Mouse (Mus musculus) intestine, embryonic 15.5 days (tissue): ENCODE data around the gene Dmd. TPM values are rescaled to one million over a fixed set of nuclear protein-coding genes. Genes with fewer than 3 reads are reported as not detected.
A peak's percentile ranks its signal among the peaks of the same experiment; 100 is the strongest.
"Not testable (repeated sequence)": the region's sequence is repeated elsewhere in the genome, so short reads cannot be mapped to it uniquely, and the experiment has no call there.

ENCODE experiments used
- ATAC-seq: fragments of 200-750 bp; cut with Nextera tagmentation; 2 replicates; pipeline ENCODE4 v1.8.0; 2017; ENCODE audit warnings: moderate TSS enrichment, moderate library complexity
- H3K27ac ChIP-seq: fragments of 300-500 bp; sonication (generic); 2 replicates; pipeline ENCODE4 v1.5.1; 2015; ENCODE audit warnings: mild to moderate bottlenecking, inconsistent platforms
- H3K27me3 ChIP-seq: fragments of 300-500 bp; sonication (generic); replicated peaks from 2 replicates; pipeline ENCODE4 v1.6.1; 2015; ENCODE audit warnings: inconsistent platforms
- H3K36me3 ChIP-seq: fragments of 300-500 bp; sonication (generic); 2 replicates; pipeline ENCODE4 v1.6.1; 2015; ENCODE audit warnings: inconsistent platforms
- H3K4me1 ChIP-seq: fragments of 300-500 bp; sonication (generic); replicated peaks from 2 replicates; pipeline ENCODE4 v1.6.1; 2015; ENCODE audit warnings: inconsistent platforms
- H3K4me2 ChIP-seq: fragments of 300-500 bp; sonication (generic); replicated peaks from 2 replicates; pipeline ENCODE4 v1.6.1; 2015; ENCODE audit warnings: mild to moderate bottlenecking, inconsistent platforms
- H3K4me3 ChIP-seq: fragments of 300-500 bp; sonication (generic); replicated peaks from 2 replicates; pipeline ENCODE4 v1.5.1; 2015; ENCODE audit warnings: inconsistent platforms
- H3K9ac ChIP-seq: fragments of 300-500 bp; sonication (generic); 2 replicates; pipeline ENCODE4 v1.6.1; 2015; ENCODE audit warnings: inconsistent platforms
- H3K9me3 ChIP-seq: fragments of 300-500 bp; sonication (generic); 2 replicates; pipeline ENCODE4 v1.6.1; 2016; ENCODE audit warnings: inconsistent platforms
- WGBS: fragments of 180-500 bp; shearing (Covaris S2); methylation state at CpG from one replicate; pipeline ENCODE4 v1.1.7; 2015; 5-methylcytosine and 5-hydroxymethylcytosine counted together
- polyA plus RNA-seq: library from polyadenylated mRNA; unstranded; fragments of >200 nt; fragmentation: Nextera tagmentation; extraction: Ambion mirVana; gene quantifications from 2 replicates; pipeline ENCODE4 v1.2.1, GENCODE M21; 2015

The Dmd gene
- polyA plus RNA-seq, 1 experiment from 2014 or later, result 22.3 TPM

DNA sequence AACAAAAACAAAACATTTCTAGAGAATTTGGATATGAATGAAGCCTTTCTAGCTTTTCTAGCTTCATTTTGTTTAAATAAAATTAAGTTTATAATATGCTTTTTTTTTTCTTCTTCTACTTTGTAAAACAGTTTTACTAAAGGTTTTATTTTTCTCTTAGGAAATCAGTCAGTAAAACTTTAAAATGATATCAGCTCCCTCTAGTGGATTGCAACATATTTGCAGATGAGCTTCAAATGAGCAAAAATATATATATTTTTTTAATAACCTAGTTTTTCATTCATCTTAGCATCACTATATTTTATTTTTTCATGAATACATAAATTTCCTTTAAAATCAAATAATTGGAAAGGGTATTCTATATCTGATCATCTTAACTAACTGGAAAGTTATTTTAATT, 838.7 kb downstream of the Dmd start:
- no peak for ATAC-seq
- Histone ChIP-seq H3K9me3 (no peaks in the 10 kb centered on the region), H3K27ac (no peak overlapping the region)

DNA sequence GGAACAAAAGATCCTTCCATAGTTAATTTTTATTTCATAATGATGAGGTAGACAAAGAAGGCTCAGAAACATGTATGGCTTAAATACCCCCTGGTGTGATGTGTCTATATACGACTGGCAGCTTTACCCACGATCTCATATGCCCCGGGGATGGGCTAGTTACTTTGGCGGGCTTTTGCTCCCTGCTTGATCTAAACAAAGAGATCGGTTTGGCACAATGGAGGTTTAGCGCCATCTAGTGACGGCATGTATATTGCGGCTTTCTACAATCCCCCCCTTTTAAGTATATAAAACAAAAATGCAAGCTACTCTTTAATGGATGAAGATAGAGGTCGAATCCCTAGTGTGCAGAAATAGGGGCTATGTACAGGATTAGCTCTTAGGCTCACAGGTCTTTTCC, 918.8 kb downstream of the Dmd start:
- not testable (repeated sequence) for H3K9ac ChIP-seq, H3K27me3 ChIP-seq, H3K4me2 ChIP-seq, H3K36me3 ChIP-seq, ATAC-seq, H3K9me3 ChIP-seq, H3K27ac ChIP-seq, H3K4me1 ChIP-seq, H3K4me3 ChIP-seq
- 42% methylated on average over 9 of the region's 9 CpGs for WGBS

More for the DNA sequence above, 838.7 kb downstream of the Dmd start:
- Histone ChIP-seq H3K36me3 (no peaks in the 10 kb centered on the region), H3K27me3 (no peaks in the 10 kb centered on the region), H3K4me3 (no peak overlapping the region), H3K4me2 (no peak overlapping the region), H3K4me1 (no peaks in the 10 kb centered on the region), H3K9ac (no peak overlapping the region)

DNA sequence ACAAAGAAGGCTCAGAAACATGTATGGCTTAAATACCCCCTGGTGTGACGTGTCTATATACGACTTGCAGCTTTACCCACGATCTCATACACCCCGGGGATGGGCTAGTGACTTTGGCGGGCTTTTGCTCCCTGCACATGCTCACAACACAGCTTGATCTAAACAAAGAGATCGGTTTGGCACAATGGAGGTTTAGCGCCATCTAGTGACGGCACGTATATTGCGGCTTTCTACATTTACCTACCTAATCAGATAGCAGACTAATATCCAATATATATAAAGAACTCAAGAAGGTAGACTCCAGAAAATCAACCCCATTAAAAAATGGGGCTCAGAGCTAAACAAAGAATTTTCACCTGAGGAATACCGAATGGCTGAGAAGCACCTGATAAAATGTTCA, 926.7 kb downstream of the Dmd start:
- not testable (repeated sequence) for H3K9me3 ChIP-seq, H3K4me2 ChIP-seq, H3K9ac ChIP-seq, H3K4me1 ChIP-seq, H3K36me3 ChIP-seq, H3K4me3 ChIP-seq, H3K27ac ChIP-seq, H3K27me3 ChIP-seq, ATAC-seq
- WGBS, result 87% methylated on average over 11 of the region's 11 CpGs

DNA sequence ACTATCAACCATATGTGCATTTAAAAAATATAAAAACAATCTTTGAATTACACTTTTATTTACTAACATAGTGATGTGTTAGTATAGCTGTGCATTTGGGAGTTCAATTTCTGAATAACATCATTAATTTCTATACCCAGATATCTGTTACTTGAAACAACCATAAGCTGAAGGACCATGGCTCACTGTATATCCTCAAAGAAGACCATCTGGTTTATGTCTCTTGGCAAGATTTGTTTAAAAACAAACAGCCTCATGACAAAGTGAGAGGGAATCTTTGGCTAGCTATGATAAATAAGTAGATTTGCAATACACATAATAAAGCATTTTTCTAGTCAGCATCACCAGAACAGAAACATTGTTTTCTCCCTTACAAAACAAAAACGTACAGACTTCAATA, 1027.2 kb downstream of the Dmd start:
- H3K27ac ChIP-seq, result no peak overlapping the region
- no peaks in the 10 kb centered on the region for H3K4me1 ChIP-seq
- no peak overlapping the region for H3K9ac ChIP-seq
- no peak overlapping the region for H3K4me3 ChIP-seq
- H3K4me2 ChIP-seq, result no peak overlapping the region
- WGBS, result 54% methylated on average over 1 of the region's 1 CpGs
- no peaks in the 10 kb centered on the region for H3K36me3 ChIP-seq
- no peaks in the 10 kb centered on the region for H3K9me3 ChIP-seq
- no peak for ATAC-seq
- no peaks in the 10 kb centered on the region for H3K27me3 ChIP-seq

DNA sequence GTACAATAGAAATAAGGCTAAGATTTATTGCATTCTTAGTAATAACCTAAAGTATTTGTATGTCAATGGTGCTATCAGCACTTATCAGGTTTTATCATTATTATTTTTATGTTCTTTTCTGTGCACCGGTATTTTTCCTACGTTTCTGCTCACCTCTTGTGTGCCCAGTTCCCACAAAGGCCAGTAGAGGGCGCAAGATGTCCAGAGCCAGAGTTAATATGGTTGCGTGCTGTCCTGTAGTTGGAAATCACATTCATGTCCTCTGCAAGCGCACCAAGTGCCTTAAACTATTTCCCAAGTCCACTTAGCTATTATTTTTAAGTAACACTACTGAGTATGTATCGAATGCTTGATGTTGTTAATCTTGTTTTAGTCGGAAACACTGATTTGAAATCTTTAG, 1052.6 kb downstream of the Dmd start:
- 46% methylated on average over 7 of the region's 7 CpGs for whole genome bisulfite sequencing
- no peak overlapping the region for H3K4me2 ChIP-seq
- no peak overlapping the region for H3K4me3 ChIP-seq

DNA sequence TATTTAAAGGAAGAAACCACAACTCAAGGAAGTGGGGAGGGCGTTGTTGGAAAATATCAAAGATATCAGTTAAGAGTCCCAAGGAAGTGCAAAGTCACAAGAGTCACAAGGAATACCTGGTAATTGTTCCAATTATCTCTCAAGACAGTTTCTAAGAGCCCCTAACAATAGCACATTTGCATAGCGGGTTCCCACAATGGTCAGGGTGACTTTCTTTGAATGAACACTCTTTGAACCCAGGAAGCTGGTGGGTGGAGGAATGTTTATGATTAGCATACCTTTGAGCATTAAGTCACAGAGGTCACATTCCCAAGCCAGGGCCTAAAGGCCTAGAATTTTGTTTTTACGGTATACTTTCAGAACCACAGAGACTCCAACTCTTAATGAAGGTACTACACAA, 1113.8 kb downstream of the Dmd start:
- not testable (repeated sequence) for H3K4me2 ChIP-seq, H3K27ac ChIP-seq, H3K9ac ChIP-seq, H3K4me3 ChIP-seq, ATAC-seq, H3K4me1 ChIP-seq, H3K27me3 ChIP-seq, H3K36me3 ChIP-seq, H3K9me3 ChIP-seq
- 86% methylated on average over 3 of the region's 3 CpGs for WGBS

More for the DNA sequence above, 1052.6 kb downstream of the Dmd start:
- Histone ChIP-seq H3K27me3 (no peaks in the 10 kb centered on the region), H3K27ac (no peak overlapping the region), H3K36me3 (no peaks in the 10 kb centered on the region), H3K9me3 (no peaks in the 10 kb centered on the region), H3K9ac (no peak overlapping the region), H3K4me1 (no peaks in the 10 kb centered on the region)
- no peak for ATAC-seq

DNA sequence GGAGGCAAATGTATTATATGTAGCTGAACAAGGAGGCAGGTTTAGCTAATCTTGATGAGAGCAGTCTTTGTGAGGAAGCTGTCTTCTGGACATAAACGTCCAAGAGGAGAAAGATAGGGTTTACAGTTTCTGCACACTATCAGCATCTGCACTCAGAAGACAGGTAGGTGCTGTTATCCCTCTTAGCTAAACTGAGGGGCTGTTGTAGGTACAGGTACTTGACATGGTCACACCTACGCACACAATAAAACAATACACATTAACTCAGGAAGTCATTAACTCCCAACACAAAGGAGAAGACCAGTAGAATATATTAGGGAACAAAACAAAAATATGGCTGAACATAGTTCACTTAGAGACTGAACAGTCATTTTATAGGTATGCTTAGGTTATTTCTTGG, 1217.2 kb downstream of the Dmd start:
- peak; percentile 84 for ATAC-seq

DNA sequence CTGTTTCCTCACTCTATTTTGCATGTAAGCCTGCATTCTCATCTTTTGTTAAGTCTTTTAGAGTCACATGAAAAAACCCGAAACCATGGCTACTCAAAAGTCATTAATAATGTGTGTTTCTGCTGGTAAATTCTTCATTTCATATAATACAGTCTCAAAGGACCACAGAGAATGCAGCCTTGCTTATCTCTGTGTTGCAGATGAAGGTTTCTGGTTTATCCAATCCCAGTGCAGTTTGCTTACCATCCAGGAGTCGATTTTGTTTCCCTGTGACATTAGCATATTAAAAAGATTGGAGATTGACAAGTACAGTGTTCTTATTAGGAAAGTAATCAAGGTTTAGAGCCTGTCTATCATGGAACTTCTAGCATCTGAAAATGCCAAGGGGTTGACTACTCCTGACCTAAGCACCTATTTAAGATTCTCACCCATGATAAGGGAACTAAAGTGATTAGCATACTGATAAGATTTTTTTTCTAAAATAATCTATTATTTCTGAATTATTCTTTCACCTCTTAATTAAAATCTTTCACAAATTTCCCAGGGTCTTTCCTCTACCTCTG, 1292.7 kb downstream of the Dmd start:
- Histone ChIP-seq H3K4me3 (no peak overlapping the region), H3K4me1 (no peaks in the 10 kb centered on the region), H3K36me3 (no peaks in the 10 kb centered on the region), H3K9ac (no peak overlapping the region), H3K9me3 (no peaks in the 10 kb centered on the region), H3K4me2 (no peak overlapping the region), H3K27ac (no peak overlapping the region), H3K27me3 (no peaks in the 10 kb centered on the region)
- 51% methylated on average over 2 of the region's 2 CpGs for WGBS
- ATAC-seq, result no peak

More for the DNA sequence above, 1217.2 kb downstream of the Dmd start:
- Histone ChIP-seq H3K4me3 (no peak overlapping the region), H3K4me1 (no peaks in the 10 kb centered on the region), H3K9ac (no peak overlapping the region), H3K4me2 (no peak overlapping the region), H3K36me3 (no peaks in the 10 kb centered on the region), H3K27me3 (no peaks in the 10 kb centered on the region), H3K9me3 (no peaks in the 10 kb centered on the region), H3K27ac (no peak overlapping the region)
- 54% methylated on average over 2 of the region's 2 CpGs for WGBS

DNA sequence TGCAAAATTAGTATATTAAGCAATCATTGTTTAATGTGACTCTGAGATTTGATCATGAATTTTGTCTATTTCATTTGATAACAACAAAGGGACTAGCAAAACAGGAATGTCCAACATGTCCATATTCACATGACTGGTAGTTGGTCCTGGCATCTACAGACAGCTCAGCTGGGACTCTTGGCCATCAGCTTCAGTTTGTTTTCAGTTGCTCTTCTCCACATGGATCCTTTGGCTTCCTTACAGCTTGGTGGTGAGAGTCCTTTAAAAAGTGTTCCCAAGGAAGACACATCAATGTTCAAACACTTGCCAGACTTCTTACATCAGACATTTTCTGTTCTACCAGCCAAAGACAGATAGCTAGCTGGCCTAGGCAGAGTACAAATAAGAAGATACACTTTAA, 1381.9 kb downstream of the Dmd start:
- H3K36me3 ChIP-seq, result no peaks in the 10 kb centered on the region
- H3K9me3 ChIP-seq, result no peaks in the 10 kb centered on the region
- H3K27ac ChIP-seq, result no peak overlapping the region
- H3K4me1 ChIP-seq, result no peaks in the 10 kb centered on the region
- no peak overlapping the region for H3K9ac ChIP-seq
- ATAC-seq, result no peak
- H3K4me3 ChIP-seq, result no peak overlapping the region
- H3K27me3 ChIP-seq, result no peaks in the 10 kb centered on the region
- no peak overlapping the region for H3K4me2 ChIP-seq

DNA sequence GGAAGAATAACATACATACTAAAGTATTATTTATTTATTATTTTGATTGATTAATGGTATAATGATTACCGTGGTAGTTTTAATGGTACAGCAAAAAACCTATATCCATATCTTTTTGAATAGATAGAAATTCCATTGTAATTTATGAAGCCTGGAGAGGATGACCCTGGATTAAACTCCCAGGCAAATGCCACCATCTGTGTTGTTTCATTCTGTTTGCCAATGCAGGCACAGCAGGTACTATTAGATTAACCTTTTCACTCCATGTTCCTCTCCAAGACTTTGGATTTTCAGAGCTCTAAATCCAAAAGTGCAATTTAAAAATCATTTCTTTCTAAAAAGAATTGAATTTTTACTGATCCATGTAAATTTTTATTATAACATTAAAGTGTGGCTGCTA, 1383.5 kb downstream of the Dmd start:
- H3K4me1 ChIP-seq, result no peaks in the 10 kb centered on the region
- H3K4me3 ChIP-seq, result no peak overlapping the region
- ATAC-seq, result no peak
- no peak overlapping the region for H3K4me2 ChIP-seq
- H3K9ac ChIP-seq, result no peak overlapping the region
- H3K9me3 ChIP-seq, result no peaks in the 10 kb centered on the region
- H3K27me3 ChIP-seq, result no peaks in the 10 kb centered on the region
- H3K27ac ChIP-seq, result no peak overlapping the region
- 84% methylated on average over 1 of the region's 1 CpGs for WGBS
- no peaks in the 10 kb centered on the region for H3K36me3 ChIP-seq

DNA sequence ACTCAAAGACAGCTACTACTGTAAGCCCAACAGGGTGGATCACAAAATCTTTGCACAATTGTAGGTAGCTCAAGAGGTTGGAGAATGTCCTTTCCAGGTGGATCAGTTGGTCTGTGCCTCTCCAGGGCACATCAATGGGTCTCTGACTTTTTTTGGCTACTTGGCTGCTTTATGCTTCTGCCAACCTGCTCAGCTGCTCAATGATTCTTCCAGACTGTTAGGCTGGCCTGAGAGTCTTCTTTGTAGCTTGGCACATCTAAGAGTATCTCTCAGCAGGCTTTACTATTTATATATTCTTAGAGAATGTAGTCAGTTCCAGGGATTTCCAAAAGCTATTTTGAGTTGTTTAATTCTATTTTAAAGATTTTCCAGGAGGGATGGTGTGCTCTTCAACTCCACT, 1416.3 kb downstream of the Dmd start:
- Histone ChIP-seq H3K4me3 (no peak overlapping the region), H3K4me2 (no peak overlapping the region), H3K4me1 (no peaks in the 10 kb centered on the region), H3K9ac (no peak overlapping the region), H3K9me3 (no peaks in the 10 kb centered on the region), H3K27me3 (no peaks in the 10 kb centered on the region), H3K36me3 (no peaks in the 10 kb centered on the region), H3K27ac (no peak overlapping the region)
- ATAC-seq, result no peak

DNA sequence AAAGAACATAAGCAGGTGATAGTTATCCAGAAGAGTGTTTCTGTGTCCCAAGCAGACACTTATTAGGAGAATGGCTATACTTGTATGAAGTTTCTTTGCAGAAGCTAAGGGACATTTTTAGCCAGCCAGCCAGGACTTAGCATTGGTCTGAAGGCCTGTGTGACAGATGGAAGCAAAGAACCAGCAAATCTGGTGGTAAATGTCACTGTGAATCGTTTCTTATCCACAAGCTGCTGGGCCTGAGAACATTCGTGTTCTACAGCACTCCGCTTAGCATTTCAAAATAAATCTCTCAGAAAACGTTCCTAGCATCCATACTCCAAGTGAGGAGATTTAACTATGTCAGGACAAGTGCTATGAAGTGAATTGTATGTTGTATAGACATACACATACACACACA, 1486.9 kb downstream of the Dmd start:
- H3K36me3 ChIP-seq, result no peaks in the 10 kb centered on the region
- WGBS, result 70% methylated on average over 4 of the region's 4 CpGs
- H3K4me3 ChIP-seq, result no peak overlapping the region
- H3K4me2 ChIP-seq, result no peak overlapping the region
- no peak overlapping the region for H3K27ac ChIP-seq
- no peaks in the 10 kb centered on the region for H3K27me3 ChIP-seq
- no peaks in the 10 kb centered on the region for H3K9me3 ChIP-seq
- ATAC-seq, result no peak
- H3K4me1 ChIP-seq, result no peaks in the 10 kb centered on the region
- no peak overlapping the region for H3K9ac ChIP-seq

DNA sequence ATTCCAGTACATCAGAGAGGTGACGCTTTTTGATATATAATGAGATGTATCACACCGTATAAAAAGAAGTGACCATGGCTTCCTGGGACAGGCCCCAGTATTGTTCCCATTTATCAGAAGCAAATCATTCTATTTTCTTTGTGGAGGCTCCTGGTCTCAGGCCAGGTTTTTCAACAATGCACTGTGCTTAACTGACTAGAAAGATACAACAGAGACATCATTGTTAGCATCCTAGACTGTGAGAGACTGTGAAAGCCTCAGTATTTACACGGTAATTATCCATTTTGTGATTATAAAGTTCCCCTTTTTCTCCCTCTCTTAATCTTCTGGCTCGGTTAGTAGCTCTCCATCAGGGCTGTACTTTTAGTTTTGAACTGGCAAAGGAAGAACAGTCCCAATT, 1487.9 kb downstream of the Dmd start:
- no peaks in the 10 kb centered on the region for H3K9me3 ChIP-seq
- H3K4me1 ChIP-seq, result no peaks in the 10 kb centered on the region
- no peak overlapping the region for H3K4me3 ChIP-seq
- H3K36me3 ChIP-seq, result no peaks in the 10 kb centered on the region
- H3K4me2 ChIP-seq, result no peak overlapping the region
- WGBS, result 71% methylated on average over 4 of the region's 4 CpGs
- H3K9ac ChIP-seq, result no peak overlapping the region
- no peak overlapping the region for H3K27ac ChIP-seq
- ATAC-seq, result no peak
- H3K27me3 ChIP-seq, result no peaks in the 10 kb centered on the region

DNA sequence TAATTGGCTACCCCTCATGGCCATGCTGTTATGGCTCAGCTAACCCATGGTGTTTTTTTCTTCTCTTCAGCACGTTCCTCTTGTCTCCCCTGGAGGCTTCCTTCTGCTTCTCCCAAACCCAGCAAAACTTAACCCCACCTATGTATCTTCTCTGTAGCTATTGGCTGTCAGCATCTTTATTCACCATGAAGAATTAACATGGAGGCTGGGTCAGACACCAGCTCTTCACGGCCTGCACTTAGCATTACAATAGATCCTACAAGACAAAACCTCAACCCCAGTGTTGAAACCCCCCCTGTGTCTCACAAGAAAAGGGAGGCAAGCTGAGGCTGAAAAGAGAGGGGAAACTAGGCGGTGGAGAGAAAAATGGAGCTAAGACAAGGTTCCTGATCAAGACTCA, 1494.3 kb downstream of the Dmd start:
- no peaks in the 10 kb centered on the region for H3K27me3 ChIP-seq
- H3K36me3 ChIP-seq, result no peaks in the 10 kb centered on the region
- H3K27ac ChIP-seq, result no peak overlapping the region
- H3K4me3 ChIP-seq, result no peak overlapping the region
- 70% methylated on average over 3 of the region's 3 CpGs for WGBS
- H3K9me3 ChIP-seq, result no peaks in the 10 kb centered on the region
- H3K9ac ChIP-seq, result no peak overlapping the region
- H3K4me2 ChIP-seq, result no peak overlapping the region
- H3K4me1 ChIP-seq, result no peaks in the 10 kb centered on the region
- no peak for ATAC-seq
